Mouse (Mus musculus) forebrain, embryonic 12.5 days (tissue): ENCODE measurements at regions not wholly inside any gene's neighbourhood (a gene's known extent, or its start where the extent isn't known, plus 50 kb on each side); places are given as distances from the start of the nearest gene placed in this dataset.

Experiments
- ATAC-seq: fragments of 200-750 bp; cut with Nextera tagmentation; 2 replicates; pipeline ENCODE4 v1.8.0; 2017; ENCODE audit warnings: moderate TSS enrichment; ENCODE audit not compliant: low FRiP score
- H3K27ac ChIP-seq: fragments of 300-500 bp; sonication (generic); 2 replicates; pipeline ENCODE4 v1.5.1; 2016; ENCODE audit warnings: mild to moderate bottlenecking
- H3K27me3 ChIP-seq: fragments of 300-500 bp; sonication (generic); 2 replicates; pipeline ENCODE4 v1.6.1; 2016; ENCODE audit warnings: mild to moderate bottlenecking
- H3K36me3 ChIP-seq: fragments of 300-500 bp; sonication (generic); replicated peaks from 2 replicates; pipeline ENCODE4 v1.6.1; 2016; ENCODE audit warnings: mild to moderate bottlenecking
- H3K4me1 ChIP-seq: fragments of 300-500 bp; sonication (generic); 2 replicates; pipeline ENCODE4 v1.6.1; 2016
- H3K4me2 ChIP-seq: fragments of 300-500 bp; sonication (generic); 2 replicates; pipeline ENCODE4 v1.6.1; 2016; ENCODE audit warnings: mild to moderate bottlenecking, moderate library complexity
- H3K4me3 ChIP-seq: fragments of 300-500 bp; sonication (generic); replicated peaks from 2 replicates; pipeline ENCODE4 v1.5.1; 2016; ENCODE audit warnings: mild to moderate bottlenecking
- H3K9ac ChIP-seq: fragments of 300-500 bp; sonication (generic); 2 replicates; pipeline ENCODE4 v1.6.1; 2016; ENCODE audit warnings: mild to moderate bottlenecking
- H3K9me3 ChIP-seq: fragments of 300-500 bp; sonication (generic); 2 replicates; pipeline ENCODE4 v1.6.1; 2016
- WGBS: fragments of 180-500 bp; shearing (Covaris S2); methylation state at CpG from one replicate; pipeline ENCODE4 v1.1.7; 2016; 5-methylcytosine and 5-hydroxymethylcytosine counted together

- ATAC-seq, result no peak
- WGBS, result 76% methylated on average over 3 of the region's 3 CpGs
- H3K4me2 ChIP-seq, result no peak overlapping the region
Observed at GRCm38 (mm10) chr5:99165807-99166360, 128.7 kb upstream of the Prkg2 start.

GRCm38 (mm10) chr5:99157973-99158372 is 120.8 kb upstream of the Prkg2 start:
- ATAC-seq, result no peak
- Histone ChIP-seq H3K4me3 (no peak overlapping the region), H3K9ac (no peak overlapping the region), H3K36me3 (no peaks in the 10 kb centered on the region), H3K4me1 (no peaks in the 10 kb centered on the region), H3K27ac (no peak overlapping the region), H3K9me3 (no peaks in the 10 kb centered on the region), H3K27me3 (no peaks in the 10 kb centered on the region), H3K4me2 (no peak overlapping the region)
- WGBS, result 0% methylated on average over 1 of the region's 1 CpGs

More at GRCm38 (mm10) chr5:99165807-99166360, 128.7 kb upstream of the Prkg2 start:
- no peak overlapping the region for H3K9ac ChIP-seq
- no peaks in the 10 kb centered on the region for H3K9me3 ChIP-seq
- H3K27me3 ChIP-seq, result no peaks in the 10 kb centered on the region
- H3K4me3 ChIP-seq, result no peak overlapping the region
- H3K4me1 ChIP-seq, result no peaks in the 10 kb centered on the region
- no peaks in the 10 kb centered on the region for H3K36me3 ChIP-seq
- H3K27ac ChIP-seq, result no peak overlapping the region

DNA sequence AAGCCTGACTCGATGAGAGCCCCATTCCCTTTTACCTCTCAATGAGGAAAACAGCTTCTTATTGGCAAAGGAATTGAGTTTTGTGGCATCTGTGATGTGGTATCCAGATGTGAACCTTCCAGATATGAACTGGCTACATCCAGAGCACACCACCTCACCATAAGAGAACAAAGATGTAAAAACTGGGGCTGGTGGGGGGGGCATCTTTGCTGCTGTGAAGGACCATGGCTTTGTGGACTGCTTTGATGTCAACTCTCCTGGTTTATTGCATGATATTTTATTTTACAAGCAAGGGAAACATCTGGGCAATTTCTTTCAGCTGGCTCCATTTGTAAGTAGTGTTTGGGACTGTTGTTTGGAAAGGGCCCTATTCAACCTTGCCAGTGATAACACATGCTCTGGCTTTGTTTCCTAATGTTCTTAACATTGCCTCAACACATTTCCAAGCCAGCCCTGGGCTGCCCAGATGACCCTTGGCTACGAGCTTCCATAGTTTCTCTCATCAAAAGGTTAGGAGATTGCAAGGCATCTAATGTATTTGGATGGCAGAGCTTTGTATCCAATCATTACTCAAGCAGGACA is 116.2 kb upstream of the Prkg2 start:
- no peak for ATAC-seq
- Histone ChIP-seq H3K4me2 (no peak overlapping the region), H3K36me3 (no peaks in the 10 kb centered on the region), H3K9me3 (no peaks in the 10 kb centered on the region), H3K27me3 (no peaks in the 10 kb centered on the region), H3K4me3 (no peak overlapping the region), H3K4me1 (no peaks in the 10 kb centered on the region), H3K27ac (no peak overlapping the region), H3K9ac (no peak overlapping the region)
- 71% methylated on average over 2 of the region's 2 CpGs for WGBS

DNA sequence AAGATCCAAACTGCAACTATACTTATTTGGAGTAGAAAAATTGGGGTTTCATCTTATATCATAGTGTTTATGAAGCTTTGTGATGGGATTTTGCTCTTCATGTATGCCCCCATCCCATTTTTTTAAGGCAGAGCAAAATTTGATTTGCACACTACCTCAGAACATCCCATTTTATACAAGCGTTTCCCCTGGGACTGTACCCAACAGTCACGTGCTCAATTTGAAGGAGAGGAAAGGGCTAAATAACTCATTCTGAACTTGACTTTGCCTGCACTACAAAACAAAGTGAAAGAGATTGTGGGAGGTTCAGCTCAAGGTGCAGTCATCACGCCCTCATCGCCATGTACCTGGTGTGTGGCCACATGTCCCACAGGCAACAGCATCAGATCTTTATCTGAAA is 115.1 kb upstream of the Prkg2 start:
- Histone ChIP-seq H3K4me1 (no peaks in the 10 kb centered on the region), H3K4me3 (no peak overlapping the region), H3K9me3 (no peaks in the 10 kb centered on the region), H3K27ac (no peak overlapping the region), H3K4me2 (no peak overlapping the region), H3K36me3 (no peaks in the 10 kb centered on the region), H3K27me3 (no peaks in the 10 kb centered on the region), H3K9ac (no peak overlapping the region)
- WGBS, result 95% methylated on average over 4 of the region's 4 CpGs
- ATAC-seq, result no peak

GRCm38 (mm10) chr5:99149904-99150303 is 112.8 kb upstream of the Prkg2 start:
- Histone ChIP-seq H3K36me3 (no peaks in the 10 kb centered on the region), H3K27me3 (no peaks in the 10 kb centered on the region), H3K4me1 (no peaks in the 10 kb centered on the region), H3K9ac (no peak overlapping the region), H3K9me3 (no peaks in the 10 kb centered on the region), H3K4me2 (no peak overlapping the region), H3K4me3 (no peak overlapping the region), H3K27ac (no peak overlapping the region)
- no peak for ATAC-seq
- WGBS, result 19% methylated on average over 1 of the region's 1 CpGs

- H3K9me3 ChIP-seq, result no peaks in the 10 kb centered on the region
- H3K4me3 ChIP-seq, result no peak overlapping the region
- ATAC-seq, result no peak
- 76% methylated on average over 2 of the region's 2 CpGs for WGBS
- H3K36me3 ChIP-seq, result no peaks in the 10 kb centered on the region
- no peak overlapping the region for H3K27ac ChIP-seq
- no peak overlapping the region for H3K9ac ChIP-seq
- no peaks in the 10 kb centered on the region for H3K27me3 ChIP-seq
- no peaks in the 10 kb centered on the region; the same call in 1 of the 2 replicates for H3K4me1 ChIP-seq
- no peak overlapping the region for H3K4me2 ChIP-seq
Observed at GRCm38 (mm10) chr5:99132670-99133069, 95.5 kb upstream of the Prkg2 start.

DNA sequence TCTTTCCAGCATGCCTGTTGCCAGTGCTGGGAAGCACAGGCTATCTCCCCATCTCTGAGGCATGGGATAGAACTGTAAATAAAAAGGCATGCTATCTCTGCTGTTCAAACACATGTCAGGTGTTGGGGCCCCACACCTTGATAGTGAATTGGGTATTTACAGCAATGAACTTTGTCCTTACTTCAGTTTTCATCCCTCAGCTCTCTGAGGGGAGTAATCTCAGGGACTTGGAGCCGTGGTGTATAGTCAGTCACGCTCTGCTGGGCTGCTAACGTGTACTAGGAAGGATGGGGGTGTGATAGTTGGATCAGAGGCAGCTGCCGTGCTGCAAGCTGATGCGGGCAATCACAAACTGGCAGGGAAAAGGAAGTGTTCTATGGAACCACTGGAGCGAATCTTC is 91.5 kb upstream of the Prkg2 start:
- WGBS, result 32% methylated on average over 6 of the region's 6 CpGs
- Histone ChIP-seq H3K27ac (no peak overlapping the region), H3K27me3 (no peaks in the 10 kb centered on the region), H3K36me3 (no peaks in the 10 kb centered on the region), H3K4me2 (no peak overlapping the region), H3K4me1 (no peaks in the 10 kb centered on the region; the same call in 1 of the 2 replicates), H3K9ac (no peak overlapping the region), H3K4me3 (no peak overlapping the region), H3K9me3 (no peaks in the 10 kb centered on the region)
- 0 out of 2 replicates have a peak, but pooled peaks have one; percentile 44 for ATAC-seq

DNA sequence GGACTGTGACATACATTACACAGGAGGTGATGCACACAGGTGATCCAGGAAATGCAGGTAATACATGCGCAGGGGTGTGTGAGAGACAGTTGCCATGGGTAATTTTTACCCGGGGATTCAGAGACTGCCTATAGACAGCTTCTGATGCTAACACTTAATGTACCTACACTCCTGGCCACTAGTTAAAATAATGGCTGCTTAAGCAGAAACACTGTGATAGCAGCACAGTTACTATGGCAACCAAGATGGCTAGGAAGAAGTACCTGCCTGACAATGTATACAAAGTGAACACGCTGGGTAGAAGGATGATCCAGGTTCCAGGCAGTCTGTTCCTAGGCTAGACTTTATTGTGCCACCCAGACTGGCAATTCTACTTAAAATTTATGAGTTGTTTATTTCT is 88.3 kb upstream of the Prkg2 start:
- no peak overlapping the region for H3K27ac ChIP-seq
- ATAC-seq, result no peak
- no peak overlapping the region for H3K9ac ChIP-seq
- H3K4me3 ChIP-seq, result no peak overlapping the region
- H3K36me3 ChIP-seq, result no peaks in the 10 kb centered on the region
- no peak overlapping the region for H3K4me2 ChIP-seq
- no peaks in the 10 kb centered on the region; the same call in 1 of the 2 replicates for H3K4me1 ChIP-seq
- no peaks in the 10 kb centered on the region for H3K9me3 ChIP-seq
- WGBS, result 83% methylated on average over 3 of the region's 3 CpGs
- no peaks in the 10 kb centered on the region for H3K27me3 ChIP-seq

DNA sequence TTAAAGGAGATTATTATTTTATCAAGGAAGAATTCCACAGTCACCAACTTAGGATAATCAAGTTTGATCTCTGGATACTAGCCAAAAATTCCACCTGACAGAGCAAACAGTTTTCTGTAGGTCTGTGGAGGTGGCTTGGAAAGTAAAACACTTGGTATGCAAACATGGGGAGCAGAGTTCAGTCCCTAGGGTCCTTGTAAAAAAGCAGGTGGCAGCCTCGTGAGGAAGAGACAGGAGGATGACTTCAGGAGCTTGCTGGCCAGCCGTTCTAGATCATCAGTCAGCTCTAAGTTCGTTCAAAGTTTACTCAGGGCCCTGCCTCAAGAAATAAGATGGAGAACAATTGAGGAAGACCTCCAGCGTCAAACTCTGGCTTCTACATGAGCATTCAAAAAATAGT is 74.6 kb upstream of the Prkg2 start:
- Histone ChIP-seq H3K4me2 (no peak overlapping the region), H3K27me3 (no peaks in the 10 kb centered on the region), H3K4me1 (no peaks in the 10 kb centered on the region; the same call in 1 of the 2 replicates), H3K9me3 (no peaks in the 10 kb centered on the region), H3K27ac (0 out of 2 replicates have a peak overlapping the region, but pooled peaks have one; percentile 46), H3K9ac (no peak overlapping the region), H3K36me3 (no peaks in the 10 kb centered on the region), H3K4me3 (no peak overlapping the region)
- WGBS, result 77% methylated on average over 4 of the region's 4 CpGs
- ATAC-seq, result no peak; the same call in 1 of the 2 replicates

- no peak overlapping the region for H3K4me2 ChIP-seq
- H3K4me1 ChIP-seq, result no peaks in the 10 kb centered on the region; the same call in 1 of the 2 replicates
- H3K27me3 ChIP-seq, result no peaks in the 10 kb centered on the region
- H3K9ac ChIP-seq, result no peak overlapping the region
- ATAC-seq, result peak; percentile 90
- WGBS, result 17% methylated on average over 4 of the region's 4 CpGs
- no peak overlapping the region for H3K27ac ChIP-seq
- no peaks in the 10 kb centered on the region for H3K36me3 ChIP-seq
- no peaks in the 10 kb centered on the region for H3K9me3 ChIP-seq
- no peak overlapping the region for H3K4me3 ChIP-seq
Observed at GRCm38 (mm10) chr5:99111235-99111634, 74.1 kb upstream of the Prkg2 start.

DNA sequence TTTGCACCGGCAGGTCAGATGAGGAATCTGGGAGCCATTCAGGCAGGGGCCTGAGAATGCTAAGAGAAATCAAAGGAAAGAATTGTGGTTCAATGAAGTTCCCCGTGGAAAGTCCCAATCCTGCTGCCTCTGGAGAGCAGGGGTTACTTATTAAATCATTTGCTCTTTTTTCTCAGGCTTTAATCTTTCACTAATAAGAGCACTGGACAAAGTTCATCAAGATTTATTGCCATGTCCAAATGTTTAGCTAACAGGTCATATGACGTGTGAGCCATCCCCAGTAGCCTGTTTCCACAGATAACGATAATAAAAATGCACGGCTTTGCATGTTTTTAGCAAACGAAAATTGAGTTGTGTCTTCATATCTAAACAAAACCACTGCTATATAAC is 62.6 kb upstream of the Prkg2 start:
- Histone ChIP-seq H3K4me2 (no peak overlapping the region), H3K27ac (no peak overlapping the region), H3K4me3 (no peak overlapping the region), H3K27me3 (no peaks in the 10 kb centered on the region), H3K36me3 (no peaks in the 10 kb centered on the region), H3K9ac (no peak overlapping the region), H3K9me3 (no peaks in the 10 kb centered on the region), H3K4me1 (no peaks in the 10 kb centered on the region)
- ATAC-seq, result no peak
- WGBS, result 93% methylated on average over 6 of the region's 6 CpGs

GRCm38 (mm10) chr5:99099014-99099726 is 62.0 kb upstream of the Prkg2 start:
- ATAC-seq, result no peak

More at GRCm38 (mm10) chr5:99099014-99099726, 62.0 kb upstream of the Prkg2 start:
- H3K4me2 ChIP-seq, result no peak overlapping the region
- H3K27ac ChIP-seq, result no peak overlapping the region
- H3K27me3 ChIP-seq, result no peaks in the 10 kb centered on the region
- no peak overlapping the region for H3K4me3 ChIP-seq
- H3K9me3 ChIP-seq, result no peaks in the 10 kb centered on the region
- 91% methylated on average over 7 of the region's 7 CpGs for WGBS
- H3K36me3 ChIP-seq, result no peaks in the 10 kb centered on the region
- no peak overlapping the region for H3K9ac ChIP-seq
- no peaks in the 10 kb centered on the region for H3K4me1 ChIP-seq
